Mouse (Mus musculus): ENCODE data around the gene Filip1.

Gene Filip1

GRCm38 (mm10) chr9:79947973-79948372 lies 64.7 kb downstream of the Filip1 start:
- H3K27me3 ChIP-seq (ENCODE audit: control insufficient read depth, insufficient read depth, low read length, poor library complexity, severe bottlenecking) = no peaks in the 10 kb centered on the region
- no peaks in the 10 kb centered on the region for H3K36me3 ChIP-seq (ENCODE audit: control insufficient read depth, insufficient read depth, low read length, poor library complexity, severe bottlenecking)
- no peak for DNase-seq (ENCODE audit: low read depth, low spot score)

GRCm38 (mm10) chr9:79947414-79947813 lies 65.2 kb downstream of the Filip1 start:
- no peaks in the 10 kb centered on the region for H3K36me3 ChIP-seq (ENCODE audit: control insufficient read depth, insufficient read depth, low read length, poor library complexity, severe bottlenecking)
- no peak for DNase-seq (ENCODE audit: low read depth, low spot score)

GRCm38 (mm10) chr9:79944872-79945271 lies 67.8 kb downstream of the Filip1 start:
- no peaks in the 10 kb centered on the region for H3K36me3 ChIP-seq (ENCODE audit: control insufficient read depth, insufficient read depth, low read length, poor library complexity, severe bottlenecking)
- no peaks in the 10 kb centered on the region for H3K27me3 ChIP-seq (ENCODE audit: control insufficient read depth, insufficient read depth, low read length, poor library complexity, severe bottlenecking)

More at GRCm38 (mm10) chr9:79947414-79947813, 65.2 kb downstream of the Filip1 start:
- H3K27me3 ChIP-seq (ENCODE audit: control insufficient read depth, insufficient read depth, low read length, poor library complexity, severe bottlenecking) = no peaks in the 10 kb centered on the region

GRCm38 (mm10) chr9:79943986-79944385 lies 68.7 kb downstream of the Filip1 start:
- no peak for DNase-seq (ENCODE audit: low read depth, low spot score)
- no peaks in the 10 kb centered on the region for H3K27me3 ChIP-seq (ENCODE audit: control insufficient read depth, insufficient read depth, low read length, poor library complexity, severe bottlenecking)
- H3K36me3 ChIP-seq (ENCODE audit: control insufficient read depth, insufficient read depth, low read length, poor library complexity, severe bottlenecking) = no peaks in the 10 kb centered on the region

More at GRCm38 (mm10) chr9:79944872-79945271, 67.8 kb downstream of the Filip1 start:
- DNase-seq (ENCODE audit: low read depth, low spot score) = no peak

- no peak for DNase-seq (ENCODE audit: low read depth, low spot score)
- no peaks in the 10 kb centered on the region for H3K27me3 ChIP-seq (ENCODE audit: control insufficient read depth, insufficient read depth, low read length, poor library complexity, severe bottlenecking)
- no peaks in the 10 kb centered on the region for H3K36me3 ChIP-seq (ENCODE audit: control insufficient read depth, insufficient read depth, low read length, poor library complexity, severe bottlenecking)
Measured at GRCm38 (mm10) chr9:79938416-79939206, 74.0 kb downstream of the Filip1 start.

- no peak for DNase-seq (ENCODE audit: low read depth, low spot score)
- Histone ChIP-seq H3K36me3 (ENCODE audit: control insufficient read depth, insufficient read depth, low read length, poor library complexity, severe bottlenecking) (no peaks in the 10 kb centered on the region), H3K27me3 (ENCODE audit: control insufficient read depth, insufficient read depth, low read length, poor library complexity, severe bottlenecking) (no peaks in the 10 kb centered on the region)
Measured at GRCm38 (mm10) chr9:79937570-79937969, 75.1 kb downstream of the Filip1 start.

GRCm38 (mm10) chr9:79932578-79932977 lies 80.1 kb downstream of the Filip1 start:
- no peaks in the 10 kb centered on the region for H3K27me3 ChIP-seq (ENCODE audit: control insufficient read depth, insufficient read depth, low read length, poor library complexity, severe bottlenecking)
- no peaks in the 10 kb centered on the region for H3K36me3 ChIP-seq (ENCODE audit: control insufficient read depth, insufficient read depth, low read length, poor library complexity, severe bottlenecking)
- no peak for DNase-seq (ENCODE audit: low read depth, low spot score)

GRCm38 (mm10) chr9:79928092-79928491 lies 84.6 kb downstream of the Filip1 start:
- no peaks in the 10 kb centered on the region for H3K27me3 ChIP-seq (ENCODE audit: control insufficient read depth, insufficient read depth, low read length, poor library complexity, severe bottlenecking)
- no peaks in the 10 kb centered on the region for H3K36me3 ChIP-seq (ENCODE audit: control insufficient read depth, insufficient read depth, low read length, poor library complexity, severe bottlenecking)
- DNase-seq (ENCODE audit: low read depth, low spot score) = no peak

- H3K36me3 ChIP-seq (ENCODE audit: control insufficient read depth, insufficient read depth, low read length, poor library complexity, severe bottlenecking) = no peaks in the 10 kb centered on the region
- DNase-seq (ENCODE audit: low read depth, low spot score) = no peak
Measured at GRCm38 (mm10) chr9:79927156-79927870, 85.3 kb downstream of the Filip1 start.

GRCm38 (mm10) chr9:79926464-79927155 lies 86.0 kb downstream of the Filip1 start:
- Histone ChIP-seq H3K27me3 (ENCODE audit: control insufficient read depth, insufficient read depth, low read length, poor library complexity, severe bottlenecking) (no peaks in the 10 kb centered on the region), H3K36me3 (ENCODE audit: control insufficient read depth, insufficient read depth, low read length, poor library complexity, severe bottlenecking) (no peaks in the 10 kb centered on the region)
- no peak for DNase-seq (ENCODE audit: low read depth, low spot score)

More at GRCm38 (mm10) chr9:79927156-79927870, 85.3 kb downstream of the Filip1 start:
- no peaks in the 10 kb centered on the region for H3K27me3 ChIP-seq (ENCODE audit: control insufficient read depth, insufficient read depth, low read length, poor library complexity, severe bottlenecking)

GRCm38 (mm10) chr9:79925950-79926349 lies 86.7 kb downstream of the Filip1 start:
- Histone ChIP-seq H3K27me3 (ENCODE audit: control insufficient read depth, insufficient read depth, low read length, poor library complexity, severe bottlenecking) (no peaks in the 10 kb centered on the region), H3K36me3 (ENCODE audit: control insufficient read depth, insufficient read depth, low read length, poor library complexity, severe bottlenecking) (no peaks in the 10 kb centered on the region)
- no peak for DNase-seq (ENCODE audit: low read depth, low spot score)

- Histone ChIP-seq H3K27me3 (ENCODE audit: control insufficient read depth, insufficient read depth, low read length, poor library complexity, severe bottlenecking) (no peaks in the 10 kb centered on the region), H3K36me3 (ENCODE audit: control insufficient read depth, insufficient read depth, low read length, poor library complexity, severe bottlenecking) (no peaks in the 10 kb centered on the region)
- no peak for DNase-seq (ENCODE audit: low read depth, low spot score)
Measured at GRCm38 (mm10) chr9:79923262-79923661, 89.4 kb downstream of the Filip1 start.

GRCm38 (mm10) chr9:79922493-79922760 lies 90.2 kb downstream of the Filip1 start:
- Histone ChIP-seq H3K27me3 (ENCODE audit: control insufficient read depth, insufficient read depth, low read length, poor library complexity, severe bottlenecking) (no peaks in the 10 kb centered on the region), H3K36me3 (ENCODE audit: control insufficient read depth, insufficient read depth, low read length, poor library complexity, severe bottlenecking) (no peaks in the 10 kb centered on the region)
- DNase-seq (ENCODE audit: low read depth, low spot score) = no peak

GRCm38 (mm10) chr9:79921701-79922492 lies 90.8 kb downstream of the Filip1 start:
- DNase-seq (ENCODE audit: low read depth, low spot score) = peak; percentile 6

More at GRCm38 (mm10) chr9:79921701-79922492, 90.8 kb downstream of the Filip1 start:
- no peaks in the 10 kb centered on the region for H3K27me3 ChIP-seq (ENCODE audit: control insufficient read depth, insufficient read depth, low read length, poor library complexity, severe bottlenecking)
- no peaks in the 10 kb centered on the region for H3K36me3 ChIP-seq (ENCODE audit: control insufficient read depth, insufficient read depth, low read length, poor library complexity, severe bottlenecking)

Measured in splenic B cell, adult 2 months (primary cell).